Mouse (Mus musculus) bone marrow macrophage, adult 2 months (primary cell): ENCODE results near the gene Slfn4.

ENCODE experiments used
- CTCF ChIP-seq: IDR thresholded peaks from 2 replicates; pipeline ENCODE4 v1.5.1; 2012; ENCODE audit warnings: low read depth, mild to moderate bottlenecking, low read length, moderate library complexity
- POLR2A ChIP-seq: IDR thresholded peaks from 2 replicates; pipeline ENCODE4 v1.6.1; 2012; ENCODE audit warnings: mild to moderate bottlenecking, low read depth, low read length, borderline replicate concordance

GRCm38 (mm10) chr11:83225371-83225960 is 50.5 kb downstream of the Slfn4 start:
- TF ChIP-seq CTCF (no peak), POLR2A (no peak)
